Mouse (Mus musculus) gastrocnemius, postnatal 25 days (tissue): ENCODE results near the gene Scpep1. TPM values are rescaled to one million over a fixed set of nuclear protein-coding genes. Genes with fewer than 3 reads are reported as not detected.

Experiments
- total RNA-seq, 2 experiments: library from RNA; stranded (reverse); gene quantifications; 1 replicate in 1 of 2; 2 replicates in 1 of 2; pipeline ENCODE4 v1.2.3; 2021

Scpep1 gene
- total RNA-seq, 2 experiments from 2014 or later, result 8.6 to 10.8 TPM

Other genes with a start within 250 kb of the Scpep1 start
- gene Msi2, start 237.0 kb downstream of the Scpep1 start, total RNA-seq, result 100 to 1,000 TPM; 158 TPM
- gene Akap1, start 90.9 kb downstream of the Scpep1 start, total RNA-seq, result 10 to 100 TPM; 65.8 to 77.9 TPM
- gene Elobl, start 11.5 kb upstream of the Scpep1 start, total RNA-seq, result not detected
- 1 to 10 TPM; 2.4 to 3.5 TPM for gene Coil, start 14.8 kb upstream of the Scpep1 start, total RNA-seq
- gene Trim25, start 43.9 kb upstream of the Scpep1 start, total RNA-seq, result 1 to 10 TPM; 6.0 to 7.9 TPM
- gene Dgke, start 111.4 kb upstream of the Scpep1 start, total RNA-seq, result 1 to 10 TPM; 2.5 to 2.7 TPM
- gene Gm525, start 118.4 kb upstream of the Scpep1 start, total RNA-seq, result not detected